Mouse (Mus musculus) C2C12 (cell line): ENCODE measurements at regions not wholly inside any gene's neighbourhood (a gene's known extent, or its start where the extent isn't known, plus 50 kb on each side); places are given as distances from the start of the nearest gene placed in this dataset.

Source experiments
- H3K27me3 ChIP-seq: one replicate; pipeline ENCODE4 v1.6.1; 2011; ENCODE audit not compliant: control insufficient read depth, insufficient read depth, insufficient read length
- H3K36me3 ChIP-seq: one replicate; pipeline ENCODE4 v1.6.1; 2011; ENCODE audit not compliant: control insufficient read depth, insufficient read depth
- H3K4me3 ChIP-seq: one replicate; pipeline ENCODE4 v1.5.1; 2011; ENCODE audit warnings: mild to moderate bottlenecking, control low read depth; ENCODE audit not compliant: poor library complexity, insufficient read depth, severe bottlenecking
- H3K79me2 ChIP-seq: one replicate; pipeline ENCODE4 v1.6.1; 2011; ENCODE audit not compliant: control insufficient read depth, insufficient read depth
- H3K79me3 ChIP-seq: one replicate; pipeline ENCODE4 v1.6.1; 2011; ENCODE audit warnings: low read depth, control low read depth
- H3ac ChIP-seq: one replicate; pipeline ENCODE3; 2011; ENCODE audit warnings: low read depth; ENCODE audit not compliant: control insufficient read depth, insufficient read length
- CEBPB ChIP-seq: IDR thresholded peaks from one replicate; pipeline ENCODE4 v1.6.1; 2011; ENCODE audit warnings: low read depth, mild to moderate bottlenecking, control low read depth, moderate library complexity
- CTCF ChIP-seq: IDR thresholded peaks from one replicate; pipeline ENCODE4 v1.5.1; 2011; ENCODE audit not compliant: control insufficient read depth, insufficient read depth, insufficient read length
- FOSL1 ChIP-seq: IDR thresholded peaks from one replicate; pipeline ENCODE4 v1.8.0; 2011; ENCODE audit warnings: mild to moderate bottlenecking, low read length; ENCODE audit not compliant: poor library complexity, insufficient read depth, severe bottlenecking
- MAX ChIP-seq: IDR thresholded peaks from one replicate; pipeline ENCODE4 v1.6.1; 2011; ENCODE audit warnings: mild to moderate bottlenecking, control low read depth
- MYOD1 ChIP-seq: IDR thresholded peaks from one replicate; pipeline ENCODE4 v1.6.1; 2011; ENCODE audit warnings: low read depth; ENCODE audit not compliant: control insufficient read depth, insufficient read length
- MYOG ChIP-seq: IDR thresholded peaks from one replicate; pipeline ENCODE4 v1.6.1; 2011; ENCODE audit not compliant: control insufficient read depth, insufficient read length; ENCODE audit errors: extremely low read depth
- USF1 ChIP-seq: IDR thresholded peaks from one replicate; pipeline ENCODE4 v1.6.1; 2011; ENCODE audit warnings: low read depth, mild to moderate bottlenecking, control low read depth, moderate library complexity

DNA sequence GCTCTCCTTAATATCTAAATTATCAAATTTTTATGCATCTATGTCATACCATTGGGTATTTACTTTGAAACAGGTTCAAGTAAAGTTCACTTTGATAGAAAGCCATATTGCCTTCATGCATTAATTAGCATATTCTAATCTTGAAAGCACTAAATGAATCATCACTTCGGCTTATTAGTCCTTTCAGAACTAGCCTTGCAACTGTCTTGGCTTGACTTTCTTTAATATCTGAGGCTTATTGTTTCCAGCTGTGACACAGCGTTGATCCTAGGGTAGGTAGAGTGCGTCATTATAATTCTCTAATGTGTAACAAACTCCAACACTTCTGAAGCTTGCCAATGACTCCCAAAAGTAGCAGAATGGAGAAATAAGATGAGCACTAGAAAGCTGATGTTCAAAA, 169.9 kb upstream of the Dab2 start:
- Histone ChIP-seq H3K27me3 (no peaks in the 10 kb centered on the region), H3K79me2 (no peaks in the 10 kb centered on the region), H3ac (no peak overlapping the region), H3K79me3 (no peaks in the 10 kb centered on the region), H3K36me3 (no peaks in the 10 kb centered on the region), H3K4me3 (no peak overlapping the region)
- TF ChIP-seq CEBPB (no peak), CTCF (no peak), MYOD1 (no peak), USF1 (no peak), FOSL1 (no peak), MAX (no peak), MYOG (no peak)

DNA sequence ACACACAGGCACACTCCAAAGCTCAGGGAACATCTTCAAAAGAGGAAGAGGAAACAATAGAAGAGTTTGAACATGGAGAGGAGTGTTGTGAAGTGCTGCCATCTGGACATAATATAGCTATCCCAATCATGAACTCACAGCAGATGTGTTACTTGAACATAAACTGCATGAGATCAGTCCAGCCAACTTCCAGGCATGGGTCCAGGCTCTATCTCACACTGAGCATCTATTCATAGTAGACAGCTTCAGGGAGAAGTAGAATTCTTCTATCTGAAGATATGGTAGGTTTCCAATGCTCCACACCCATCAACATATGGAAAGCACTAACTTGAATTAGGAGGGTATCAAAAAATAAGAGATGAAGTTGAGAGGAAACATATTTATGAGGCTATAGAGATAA, 167.4 kb upstream of the Dab2 start:
- Histone ChIP-seq H3K4me3 (no peak overlapping the region), H3K36me3 (no peaks in the 10 kb centered on the region), H3K79me3 (no peaks in the 10 kb centered on the region), H3K27me3 (no peaks in the 10 kb centered on the region), H3ac (no peak overlapping the region), H3K79me2 (no peaks in the 10 kb centered on the region)
- TF ChIP-seq CEBPB (no peak), MAX (no peak)

DNA sequence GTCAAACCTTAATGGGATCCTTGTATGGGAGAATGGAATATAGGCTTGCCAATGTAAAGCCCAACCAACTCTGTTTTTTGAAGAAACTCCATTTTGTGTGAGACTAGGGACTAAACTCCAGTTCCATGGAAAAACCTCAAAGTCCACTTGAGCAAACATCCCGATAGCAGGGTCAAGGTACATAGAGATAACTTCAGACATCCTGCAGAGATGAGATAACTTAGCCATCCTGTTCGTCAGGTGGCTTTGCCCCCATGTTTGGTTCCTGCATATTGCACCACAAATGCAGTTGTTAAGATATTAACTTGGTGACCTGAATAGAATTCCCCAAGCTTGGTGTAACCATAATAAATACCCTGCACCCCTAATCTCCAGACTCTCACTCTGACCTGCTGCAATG, 154.5 kb upstream of the Dab2 start:
- no peak for TF ChIP-seq MAX
- no peak for TF ChIP-seq MYOD1
- no peak for TF ChIP-seq CTCF
- TF ChIP-seq MYOG: no peak
- TF ChIP-seq USF1: no peak
- TF ChIP-seq FOSL1: no peak
- no peak for TF ChIP-seq CEBPB
- no peak overlapping the region for H3K4me3 ChIP-seq

DNA sequence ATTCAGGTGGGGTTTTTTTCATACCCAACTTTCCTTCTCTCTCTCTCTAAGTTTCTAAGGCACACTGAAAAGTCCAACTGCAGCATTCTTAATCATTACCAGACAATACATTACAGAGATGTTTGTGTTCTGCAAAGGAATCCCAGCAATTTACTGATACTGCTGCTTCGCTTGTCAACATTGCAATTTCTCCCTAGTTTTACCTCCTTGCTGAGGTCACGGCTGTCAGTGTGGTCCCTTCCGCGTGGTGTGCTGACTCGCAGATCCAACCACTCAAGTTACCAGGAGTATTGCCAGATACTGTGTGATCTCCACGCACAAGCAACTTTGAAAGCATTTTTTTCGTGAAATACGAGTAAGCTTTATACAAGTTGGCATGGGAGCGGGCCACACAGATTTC, 144.9 kb upstream of the Dab2 start:
- Histone ChIP-seq H3ac (no peak overlapping the region), H3K27me3 (no peaks in the 10 kb centered on the region), H3K4me3 (no peak overlapping the region), H3K36me3 (no peaks in the 10 kb centered on the region), H3K79me3 (no peaks in the 10 kb centered on the region), H3K79me2 (no peaks in the 10 kb centered on the region)
- TF ChIP-seq MAX (no peak), MYOG (no peak), MYOD1 (no peak), USF1 (no peak), CTCF (no peak), FOSL1 (no peak), CEBPB (no peak)

More for the DNA sequence above, 154.5 kb upstream of the Dab2 start:
- Histone ChIP-seq H3ac (no peak overlapping the region), H3K79me3 (no peaks in the 10 kb centered on the region), H3K27me3 (no peaks in the 10 kb centered on the region), H3K36me3 (no peaks in the 10 kb centered on the region), H3K79me2 (no peaks in the 10 kb centered on the region)

DNA sequence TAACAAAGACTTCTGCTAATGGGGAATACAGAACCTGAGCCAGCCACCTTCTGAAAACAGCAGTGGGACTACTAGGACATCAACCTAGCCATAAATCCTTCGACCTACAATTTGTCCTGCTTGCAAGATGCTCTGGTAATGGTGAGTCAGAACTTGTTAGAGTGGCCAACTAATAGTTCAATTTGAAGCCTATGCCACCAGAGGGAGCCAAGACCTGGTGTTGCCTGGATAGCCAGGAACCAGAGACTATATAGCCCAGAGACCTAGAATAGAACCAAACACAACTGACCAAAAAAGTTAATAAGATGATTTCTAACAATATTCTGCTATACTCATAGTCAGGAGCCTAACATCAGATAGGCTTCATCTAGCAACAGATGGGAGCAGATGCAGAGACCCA, 119.3 kb upstream of the Dab2 start:
- Histone ChIP-seq H3ac (no peak overlapping the region), H3K79me3 (no peaks in the 10 kb centered on the region), H3K27me3 (no peaks in the 10 kb centered on the region), H3K36me3 (no peaks in the 10 kb centered on the region), H3K4me3 (no peak overlapping the region), H3K79me2 (no peaks in the 10 kb centered on the region)
- TF ChIP-seq USF1 (no peak), CTCF (no peak), MAX (no peak), CEBPB (no peak), FOSL1 (no peak)

DNA sequence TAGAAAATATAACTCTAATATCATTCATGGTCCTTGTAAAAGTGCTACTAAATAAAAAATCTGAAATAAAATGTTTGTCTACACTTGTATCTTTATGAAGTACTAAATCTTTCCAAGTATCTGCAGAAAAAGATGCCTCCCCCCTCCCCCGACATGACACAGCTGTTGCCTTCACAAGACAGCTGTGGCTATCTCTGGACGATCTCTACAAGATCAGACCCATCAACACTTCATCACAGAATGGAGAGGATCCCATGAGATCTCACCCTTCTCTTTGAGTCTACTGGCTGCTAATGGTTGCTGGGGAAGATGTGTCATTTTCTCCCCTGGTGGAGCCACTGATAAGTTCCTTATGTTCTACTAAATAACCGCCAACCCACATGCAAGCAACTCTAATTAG, 116.0 kb upstream of the Dab2 start:
- Histone ChIP-seq H3K79me3 (no peaks in the 10 kb centered on the region), H3K36me3 (no peaks in the 10 kb centered on the region), H3K4me3 (no peak overlapping the region), H3ac (no peak overlapping the region), H3K79me2 (no peaks in the 10 kb centered on the region), H3K27me3 (no peaks in the 10 kb centered on the region)
- TF ChIP-seq MYOD1: no peak
- no peak for TF ChIP-seq USF1
- TF ChIP-seq MYOG: no peak
- no peak for TF ChIP-seq CEBPB
- TF ChIP-seq CTCF: no peak
- TF ChIP-seq MAX: no peak
- TF ChIP-seq FOSL1: no peak
